Mouse (Mus musculus) small intestine, adult 2 months (tissue): ENCODE results near the gene Nbr1. TPM values are rescaled to one million over a fixed set of nuclear protein-coding genes. Genes with fewer than 3 reads are reported as not detected.
"Not testable (repeated sequence)": the region's sequence is repeated elsewhere in the genome, so short reads cannot be mapped to it uniquely, and the experiment has no call there.

Experiments
- H3K27ac ChIP-seq: fragments of 200-500 bp; 2 replicates; pipeline ENCODE4 v1.5.1; 2012; ENCODE audit warnings: low read depth, low read length, control low read depth, inconsistent platforms; ENCODE audit not compliant: insufficient read depth
- H3K27me3 ChIP-seq: fragments of 200-500 bp; 2 replicates; pipeline ENCODE4 v1.6.1; 2012; ENCODE audit warnings: mild to moderate bottlenecking, moderate library complexity, low read length, inconsistent platforms; ENCODE audit not compliant: control insufficient read depth, insufficient read depth
- H3K36me3 ChIP-seq: fragments of 200-500 bp; 2 replicates; pipeline ENCODE4 v1.6.1; 2012; ENCODE audit warnings: mild to moderate bottlenecking, low read length, control low read depth, inconsistent platforms; ENCODE audit not compliant: control insufficient read depth, insufficient read depth
- H3K4me1 ChIP-seq: fragments of 200-500 bp; 2 replicates; pipeline ENCODE4 v1.6.1; 2012; ENCODE audit warnings: low read length, inconsistent platforms, mixed read lengths; ENCODE audit not compliant: control insufficient read depth, insufficient read depth, insufficient read length
- H3K4me3 ChIP-seq: fragments of 200-500 bp; 2 replicates; pipeline ENCODE4 v1.5.1; 2012; ENCODE audit warnings: low read depth, mild to moderate bottlenecking, control low read depth, inconsistent platforms, low read length, moderate library complexity
- CTCF ChIP-seq: fragments of 200-500 bp; IDR thresholded peaks from 2 replicates; pipeline ENCODE4 v1.5.1; 2012; ENCODE audit warnings: low read depth, mild to moderate bottlenecking, control low read depth, inconsistent platforms, low read length, moderate library complexity, mixed read lengths; ENCODE audit not compliant: insufficient replicate concordance, insufficient read length; ENCODE audit errors: extremely low read depth
- POLR2A ChIP-seq: fragments of 200-500 bp; IDR thresholded peaks from 2 replicates; pipeline ENCODE4 v1.6.1; 2012; ENCODE audit warnings: low read depth, mild to moderate bottlenecking, control low read depth, inconsistent platforms, low read length, moderate library complexity
- WGBS: fragments of 180-500 bp; shearing (Covaris S2); methylation state at CpG from one replicate; pipeline ENCODE4 v1.1.7; 2018; 5-methylcytosine and 5-hydroxymethylcytosine counted together
- polyA plus RNA-seq: library from polyadenylated mRNA; depleted of rRNA; stranded (reverse); fragments of >200 nt; gene quantifications from 2 replicates; pipeline ENCODE4 v1.2.3, GENCODE M21; 2012

Gene Nbr1
- polyA plus RNA-seq, 1 experiment, result 116 TPM

DNA sequence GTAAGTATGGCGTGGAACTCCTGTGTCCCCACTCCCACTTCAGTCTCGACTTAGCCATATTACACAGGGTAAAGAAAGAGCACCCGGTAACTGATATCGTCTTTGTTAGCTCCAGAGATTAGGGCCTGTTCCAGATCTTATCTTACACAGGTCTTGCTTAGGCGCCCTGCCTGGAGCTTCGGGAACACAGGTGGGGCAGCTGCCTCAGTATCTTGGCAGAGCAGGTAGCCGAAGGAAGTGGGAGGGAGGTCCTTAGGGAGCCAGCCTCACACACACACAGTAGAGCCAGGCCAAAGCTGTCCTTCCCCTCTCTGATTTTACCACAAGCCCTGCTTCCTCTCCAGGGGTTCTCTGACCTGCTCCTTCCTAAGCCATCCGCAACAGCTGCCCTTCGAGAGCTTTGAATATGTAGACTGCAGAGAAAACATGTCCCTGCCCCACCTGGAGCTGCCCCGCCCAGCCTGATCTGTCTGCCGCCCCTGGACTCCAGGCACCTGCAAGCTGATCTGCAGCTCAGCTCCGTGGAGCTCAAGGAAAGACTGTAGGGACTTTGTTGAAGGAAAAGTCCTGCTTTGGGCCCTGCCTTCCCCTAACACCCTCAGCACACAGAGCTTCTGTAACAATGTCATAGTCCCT lies 38.2 kb downstream of the Nbr1 start:
- peaks cover 29% of the 10 kb centered on the region for H3K36me3 ChIP-seq
- H3K4me3 ChIP-seq, result no peak overlapping the region
- WGBS, result 30% methylated on average over 12 of the region's 12 CpGs
- H3K27me3 ChIP-seq, result no peaks in the 10 kb centered on the region
- peak overlapping the region; percentile 83 for H3K27ac ChIP-seq
- peaks cover 16% of the 10 kb centered on the region for H3K4me1 ChIP-seq
- no peak for TF ChIP-seq POLR2A
- TF ChIP-seq CTCF, result no peak

DNA sequence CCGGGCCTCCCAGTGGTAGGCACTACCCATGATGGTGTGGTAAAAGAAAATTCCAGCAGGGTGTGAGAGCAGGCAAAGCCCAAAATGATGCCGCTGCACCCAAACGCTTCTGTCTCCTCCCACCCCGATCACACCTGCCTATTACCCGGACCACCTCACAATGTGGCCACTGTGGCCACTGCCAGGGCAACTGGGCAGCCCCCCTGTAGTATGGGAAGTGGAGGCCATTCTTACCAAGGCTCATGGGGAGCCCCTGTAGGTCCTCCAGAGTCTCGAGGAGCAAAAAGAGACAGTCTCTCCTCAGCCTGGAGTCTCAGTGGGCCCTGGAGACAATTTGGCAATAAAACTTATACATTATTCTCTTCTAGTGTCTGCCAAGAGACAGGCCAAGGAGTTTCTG lies 47.2 kb downstream of the Nbr1 start, which contains the start of gene Gm11634:
Gene Gm11634 (minus strand): TSS at position 101 of the 400 bp plus-strand sequence.
- no peaks in the 10 kb centered on the region for H3K36me3 ChIP-seq
- no peaks in the 10 kb centered on the region for H3K4me1 ChIP-seq
- no peaks in the 10 kb centered on the region for H3K27me3 ChIP-seq
- 74% methylated on average over 6 of the region's 6 CpGs for WGBS
- H3K4me3 ChIP-seq, result no peak within 1 kb of the TSS
- no peak for TF ChIP-seq POLR2A
- no peak for TF ChIP-seq CTCF
- no peak within 1 kb of the TSS for H3K27ac ChIP-seq

DNA sequence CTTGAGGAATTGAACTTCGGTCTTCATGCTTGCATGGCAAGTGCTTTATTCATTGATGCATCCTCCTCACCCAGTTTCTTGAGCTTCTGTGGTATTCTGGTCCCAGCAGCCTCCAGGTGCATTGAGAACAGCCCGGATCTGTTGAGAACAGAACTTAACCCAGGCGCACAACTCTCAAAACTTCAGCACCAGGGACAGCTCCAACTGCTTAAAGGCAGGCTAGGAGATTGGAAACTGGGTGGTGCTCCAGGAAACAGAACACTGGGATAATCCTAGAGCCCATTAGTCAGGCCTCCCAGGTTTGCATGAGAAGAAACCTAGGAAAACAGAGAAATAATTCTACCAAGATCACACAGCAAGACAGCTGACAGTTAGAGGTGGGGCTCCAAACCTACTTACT lies 50.5 kb downstream of the Nbr1 start:
- H3K36me3 ChIP-seq, result no peaks in the 10 kb centered on the region
- WGBS, result 11% methylated on average over 3 of the region's 3 CpGs

DNA sequence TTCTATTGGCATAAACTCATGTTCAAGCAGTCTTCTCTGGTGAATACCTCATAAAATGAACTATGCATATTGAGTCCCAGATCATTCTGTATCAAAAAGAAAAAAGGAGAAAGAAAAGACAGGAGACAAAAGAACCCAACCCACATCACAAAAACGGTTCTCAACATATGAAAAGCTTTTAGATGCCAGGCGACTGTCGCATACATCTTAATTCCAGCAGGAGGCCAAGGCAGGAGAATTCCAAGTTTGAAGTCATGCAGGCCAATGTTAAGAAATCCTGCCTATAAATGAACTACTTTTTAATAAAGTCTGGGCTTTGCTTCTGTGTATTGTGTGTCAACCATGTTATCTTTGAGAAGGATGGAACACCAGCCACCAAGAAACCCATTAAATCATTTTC lies 52.2 kb downstream of the Nbr1 start:
- 10% methylated on average over 3 of the region's 3 CpGs for WGBS
- Histone ChIP-seq H3K27ac (no peak overlapping the region), H3K4me1 (no peaks in the 10 kb centered on the region), H3K4me3 (no peak overlapping the region), H3K36me3 (no peaks in the 10 kb centered on the region), H3K27me3 (no peaks in the 10 kb centered on the region)
- TF ChIP-seq CTCF (no peak), POLR2A (no peak)

More for the DNA sequence above, 50.5 kb downstream of the Nbr1 start:
- no peaks in the 10 kb centered on the region for H3K27me3 ChIP-seq
- H3K27ac ChIP-seq, result no peak overlapping the region
- TF ChIP-seq CTCF (no peak), POLR2A (no peak)
- no peaks in the 10 kb centered on the region for H3K4me1 ChIP-seq
- H3K4me3 ChIP-seq, result no peak overlapping the region

DNA sequence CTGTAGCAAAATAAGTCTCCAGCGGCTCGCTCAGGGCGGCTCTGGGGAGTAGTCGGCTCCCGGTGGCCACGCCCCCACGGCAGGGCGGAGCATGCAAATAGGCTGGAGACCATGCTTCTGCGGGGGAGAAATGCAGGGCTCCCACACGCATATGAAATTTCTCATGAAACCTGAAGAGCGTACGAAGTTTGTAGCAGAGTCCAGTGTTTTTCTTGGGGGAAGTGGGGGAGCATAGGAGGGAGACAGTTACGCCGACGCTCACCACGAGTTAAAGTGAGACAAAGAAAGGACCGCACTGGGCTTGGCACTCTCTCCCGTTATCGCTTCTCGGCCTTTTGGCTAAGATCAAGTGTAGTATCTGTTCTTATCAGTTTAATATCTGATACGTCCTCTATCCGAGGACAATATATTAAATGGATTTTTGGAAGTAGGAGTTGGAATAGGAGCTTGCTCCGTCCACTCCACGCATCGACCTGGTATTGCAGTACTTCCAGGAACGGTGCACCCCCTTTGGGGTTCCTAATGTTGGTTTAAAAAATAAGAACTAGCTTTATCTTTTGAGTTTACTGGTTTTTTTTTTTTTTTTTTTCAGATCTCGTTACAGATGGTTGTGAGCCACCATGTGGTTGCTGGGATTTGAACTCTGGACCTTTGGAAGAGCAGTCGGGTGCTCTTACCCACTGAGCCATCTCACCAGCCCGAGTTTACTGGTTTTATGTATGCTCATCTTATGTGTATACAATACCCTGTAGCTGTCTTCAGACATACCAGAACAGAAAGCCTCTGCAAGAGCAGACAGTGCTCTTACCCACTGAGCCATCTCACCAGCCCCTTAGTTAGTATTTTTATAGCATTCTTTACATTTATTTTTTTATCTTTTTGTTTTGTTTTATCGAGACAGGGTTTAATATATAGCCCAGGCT lies 52.8 kb downstream of the Nbr1 start:
- not testable (repeated sequence) for H3K27me3 ChIP-seq, H3K4me1 ChIP-seq, H3K27ac ChIP-seq, H3K36me3 ChIP-seq
- 1% methylated on average over 30 of the region's 30 CpGs for WGBS
- 0 out of 2 replicates have a peak, but pooled peaks have one; percentile 19 for TF ChIP-seq POLR2A
- peak overlapping the region; percentile 45 for H3K4me3 ChIP-seq

DNA sequence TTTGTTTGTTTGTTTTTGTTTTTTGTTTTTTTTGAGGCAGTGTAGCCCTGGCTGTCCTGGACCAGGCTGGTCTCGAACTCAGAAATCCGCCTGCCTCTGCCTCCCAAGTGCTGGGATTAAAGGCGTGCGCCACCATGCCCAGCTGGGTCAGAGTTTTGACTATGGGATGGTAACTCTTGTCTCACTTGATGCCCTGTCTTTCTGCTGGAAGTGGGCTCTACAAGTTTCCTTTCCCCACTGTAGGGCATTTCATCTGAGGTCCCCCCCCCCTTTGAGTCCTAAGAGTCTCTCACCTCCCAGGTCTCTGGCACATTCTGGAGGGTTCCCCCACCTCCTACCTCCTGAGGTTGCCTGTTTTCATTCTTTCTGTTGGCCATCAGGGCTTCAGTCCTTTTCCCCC lies 55.2 kb downstream of the Nbr1 start:
- not testable (repeated sequence) for H3K36me3 ChIP-seq, H3K27ac ChIP-seq, H3K4me1 ChIP-seq, H3K27me3 ChIP-seq, H3K4me3 ChIP-seq
- WGBS, result 80% methylated on average over 4 of the region's 4 CpGs

DNA sequence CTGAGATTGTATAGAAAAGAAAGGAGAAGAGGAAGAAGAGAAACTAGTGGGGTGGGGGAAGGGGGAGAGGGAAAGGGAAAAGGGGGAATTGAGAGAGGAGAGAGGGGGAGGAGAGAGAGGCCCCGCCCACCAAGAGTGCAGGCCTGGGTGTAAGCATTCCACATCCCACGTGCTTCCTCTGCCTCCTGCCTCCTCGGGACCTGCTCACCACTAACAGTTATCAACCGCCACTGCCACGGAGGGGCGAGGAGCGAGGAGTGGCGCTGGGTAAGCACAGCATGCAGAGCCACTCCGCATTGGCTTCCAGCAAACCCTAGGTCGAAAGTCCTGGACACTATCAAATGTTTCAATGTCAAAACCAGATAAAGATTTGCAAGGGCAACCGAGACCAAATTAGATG lies 58.5 kb downstream of the Nbr1 start:
- H3K36me3 ChIP-seq, result no peaks in the 10 kb centered on the region
- H3K4me3 ChIP-seq, result no peak overlapping the region
- H3K27me3 ChIP-seq, result no peaks in the 10 kb centered on the region
- H3K4me1 ChIP-seq, result peaks cover 5% of the 10 kb centered on the region
- no peak overlapping the region for H3K27ac ChIP-seq
- WGBS, result 7% methylated on average over 11 of the region's 11 CpGs
- no peak for TF ChIP-seq CTCF
- no peak for TF ChIP-seq POLR2A
